Mouse (Mus musculus): ENCODE data around the gene Rcor1.

GRCm38 (mm10) chr12:111161943-111162311, 122.8 kb downstream of the Rcor1 start:
- TF ChIP-seq CTCF (IDR thresholded peaks at IDR 0.05; ENCODE audit: extremely low read depth, insufficient read depth, low read length) = no peak
- TF ChIP-seq POLR2A (IDR thresholded peaks at IDR 0.05; ENCODE audit: extremely low read depth, insufficient read depth, low read length) = no peak

Measured in cortical plate, adult 2 months (tissue).